Mouse (Mus musculus) liver, postnatal 0 days (tissue): ENCODE results near the gene Zfp106. TPM values are rescaled to one million over a fixed set of nuclear protein-coding genes. Genes with fewer than 3 reads are reported as not detected.

ENCODE experiments used
- ATAC-seq: fragments of 200-750 bp; cut with Nextera tagmentation; 2 replicates; pipeline ENCODE4 v1.8.0; 2017; ENCODE audit warnings: mild to moderate bottlenecking, moderate library complexity
- DNase-seq: peaks from one replicate; pipeline ENCODE4 v3.0.0-alpha.2; 2016
- H3K27ac ChIP-seq: fragments of 300-500 bp; sonication (generic); 2 replicates; pipeline ENCODE4 v1.5.1; 2014; ENCODE audit warnings: antibody characterized with exemption, moderate library complexity, mild to moderate bottlenecking, low read depth
- H3K27me3 ChIP-seq: fragments of 300-500 bp; sonication (generic); 2 replicates; pipeline ENCODE4 v1.6.1; 2014; ENCODE audit warnings: low read length, control low read depth, mixed read lengths; ENCODE audit not compliant: insufficient read depth
- H3K36me3 ChIP-seq: fragments of 300-500 bp; sonication (generic); replicated peaks from 2 replicates; pipeline ENCODE4 v1.6.1; 2014; ENCODE audit warnings: mild to moderate bottlenecking, control low read depth, low read length, moderate library complexity, mixed read lengths; ENCODE audit not compliant: insufficient read depth
- H3K4me1 ChIP-seq: fragments of 300-500 bp; sonication (generic); 2 replicates; pipeline ENCODE4 v1.6.1; 2014; ENCODE audit warnings: antibody characterized with exemption, mild to moderate bottlenecking, control low read depth; ENCODE audit not compliant: insufficient read depth
- H3K4me2 ChIP-seq: fragments of 300-500 bp; sonication (generic); 2 replicates; pipeline ENCODE4 v1.6.1; 2014; ENCODE audit warnings: low read depth, mild to moderate bottlenecking, low read length, moderate library complexity, mixed read lengths
- H3K4me3 ChIP-seq: fragments of 300-500 bp; sonication (generic); 2 replicates; pipeline ENCODE4 v1.5.1; 2014; ENCODE audit warnings: low read depth, low read length
- H3K9ac ChIP-seq: fragments of 300-500 bp; sonication (generic); replicated peaks from 2 replicates; pipeline ENCODE4 v1.6.1; 2014; ENCODE audit warnings: mild to moderate bottlenecking, moderate library complexity
- H3K9me3 ChIP-seq: fragments of 300-500 bp; sonication (generic); 2 replicates; pipeline ENCODE4 v1.6.1; 2016; ENCODE audit warnings: mild to moderate bottlenecking, control low read depth, low read length, mixed read lengths
- CTCF ChIP-seq: sonication (generic); IDR thresholded peaks from 2 replicates; pipeline ENCODE4 v1.5.1; 2016; ENCODE audit warnings: antibody characterized with exemption, low read depth
- EP300 ChIP-seq: IDR thresholded peaks from 2 replicates; pipeline ENCODE4 v1.6.1; 2016; ENCODE audit warnings: antibody characterized with exemption, low read depth, mild to moderate bottlenecking
- WGBS: fragments of 180-500 bp; shearing (Covaris S2); extraction: QIAGEN DNeasy Blood & Tissue Kit; methylation state at CpG from one replicate; pipeline ENCODE4 v1.1.7; 2014; ENCODE audit not compliant: insufficient replicate concordance; 5-methylcytosine and 5-hydroxymethylcytosine counted together
- polyA plus RNA-seq: library from polyadenylated mRNA; unstranded; fragments of >200 nt; fragmentation: Nextera tagmentation; extraction: Ambion mirVana; gene quantifications from 2 replicates; pipeline ENCODE4 v1.2.1, GENCODE M21; 2015

Zfp106 gene
- polyA plus RNA-seq, 1 experiment from 2014 or later = 18.8 TPM

- no peak overlapping the region for H3K4me3 ChIP-seq
- H3K27me3 ChIP-seq = no peaks in the 10 kb centered on the region
- no peak overlapping the region for H3K27ac ChIP-seq
- TF ChIP-seq CTCF (no peak), EP300 (no peak)
- H3K9ac ChIP-seq = no peak overlapping the region
- no peak overlapping the region for H3K4me2 ChIP-seq
- peaks cover 9% of the 10 kb centered on the region; the same call in 1 of the 2 replicates for H3K36me3 ChIP-seq
- no peaks in the 10 kb centered on the region for H3K9me3 ChIP-seq
- ATAC-seq (no peak), DNase-seq (no peak)
- 80% methylated on average over 4 of the region's 4 CpGs for WGBS
- H3K4me1 ChIP-seq = peaks cover 10% of the 10 kb centered on the region
Observed at GRCm38 (mm10) chr2:120460216-120460615, 103.4 kb downstream of the Zfp106 start.

Other genes with a start within 250 kb of the Zfp106 start
- gene Pla2g4f, start 249.7 kb downstream of the Zfp106 start, polyA plus RNA-seq = not detected in 2 replicates
- 5.6 and 5.9 TPM in 2 replicates for gene Vps39, start 210.7 kb downstream of the Zfp106 start, polyA plus RNA-seq
- gene Ganc, start 159.9 kb downstream of the Zfp106 start, polyA plus RNA-seq = 6.8 and 8.2 TPM in 2 replicates
- gene Tmem87a, start 159.7 kb downstream of the Zfp106 start, polyA plus RNA-seq = 2.9 and 3.2 TPM in 2 replicates
- 4.7 and 4.9 TPM in 2 replicates for gene Capn3, start 107.8 kb downstream of the Zfp106 start, polyA plus RNA-seq
- 17.2 TPM in 2 replicates for gene Snap23, start 3.8 kb upstream of the Zfp106 start, polyA plus RNA-seq
- 7.9 and 9.0 TPM in 2 replicates for gene Haus2, start 45.5 kb upstream of the Zfp106 start, polyA plus RNA-seq
- 9.6 and 10.0 TPM in 2 replicates for gene Lrrc57, start 45.7 kb upstream of the Zfp106 start, polyA plus RNA-seq
- 1.2 and 1.3 TPM in 2 replicates for gene Stard9, start 65.3 kb upstream of the Zfp106 start, polyA plus RNA-seq